Mouse (Mus musculus) T-helper 1 cell (primary cell): ENCODE results near the gene Gm21885.
"Not testable (repeated sequence)": the region's sequence is repeated elsewhere in the genome, so short reads cannot be mapped to it uniquely, and the experiment has no call there.

Experiments used
- in situ Hi-C: fragments of 300-600 bp; cut with MboI, MseI; formaldehyde crosslinking; loops from one replicate; pipeline ENCODE4 v1.15.1; 2025; ENCODE audit warnings: high pct_unique_total_duplicates

Gm21885 gene

DNA sequence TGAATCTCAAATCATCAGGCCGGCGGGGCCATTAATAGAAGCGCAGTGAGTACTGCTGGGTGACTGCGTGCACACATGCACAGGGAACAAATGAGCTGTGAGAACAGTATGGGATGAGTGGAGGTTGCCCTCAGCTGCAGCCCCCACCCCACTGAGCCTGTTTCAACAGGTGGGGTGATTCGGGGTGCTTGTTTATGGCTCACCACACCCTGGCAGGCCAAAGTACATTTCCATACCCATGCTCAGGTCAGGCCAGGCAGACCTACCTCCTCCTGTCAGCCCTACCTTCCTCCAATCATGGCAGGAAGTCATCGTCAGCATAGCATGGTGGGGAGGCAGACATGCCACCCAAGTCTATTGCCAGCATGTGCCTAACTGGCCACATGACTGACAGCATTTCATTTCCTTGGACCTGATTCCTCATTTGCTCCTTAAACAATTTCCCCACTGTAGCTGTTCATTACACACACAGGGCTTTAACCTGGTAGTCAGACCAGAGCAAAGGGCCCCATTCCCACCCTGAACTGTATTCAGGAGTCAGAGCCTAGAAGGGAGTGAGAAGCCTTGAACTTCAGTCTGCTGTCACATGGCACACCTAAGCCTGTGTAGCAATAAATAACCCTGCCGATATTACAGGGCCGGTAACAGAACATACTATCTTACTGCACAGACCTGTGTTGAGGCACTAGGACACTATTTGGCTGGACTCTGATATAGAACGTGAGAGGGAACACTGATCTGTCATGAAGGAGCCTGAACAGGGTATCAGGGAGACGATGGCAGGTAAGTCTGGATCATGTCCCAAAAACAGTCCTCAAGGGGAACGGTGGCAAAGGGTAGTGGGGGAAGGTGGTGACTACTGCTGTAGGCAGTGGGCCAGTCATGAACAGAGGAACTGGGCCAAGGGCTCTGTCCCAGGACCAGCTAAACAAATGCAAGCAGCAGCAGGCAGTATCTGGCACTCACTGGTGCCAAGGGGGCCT lies at the start of gene Gm21885:
Gm21885 (plus strand) TSS at position 675 of the 983 bp plus-strand sequence.
- in situ Hi-C loops: no loop called here

DNA sequence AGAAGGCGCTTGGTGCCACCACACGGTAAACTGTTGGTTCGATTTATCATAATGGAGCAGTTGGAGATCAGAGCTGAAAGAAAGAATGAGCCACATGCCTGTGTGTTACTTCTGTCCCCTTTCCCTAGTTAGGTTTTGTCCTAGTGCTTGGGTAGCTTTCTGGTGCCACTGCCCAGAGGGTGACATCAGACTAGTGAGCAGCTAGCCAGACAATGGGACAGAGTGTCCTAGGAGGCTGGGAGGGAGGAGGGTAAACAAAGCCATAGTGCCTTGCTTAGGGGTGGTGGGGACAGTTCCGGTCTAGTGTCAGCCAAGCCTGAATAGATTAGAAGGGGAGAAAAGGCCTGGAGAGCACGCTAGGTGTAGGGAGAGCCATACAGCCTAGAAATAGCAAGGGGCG lies 48.3 kb upstream of the Gm21885 start:
- in situ Hi-C loops: no loop called here

DNA sequence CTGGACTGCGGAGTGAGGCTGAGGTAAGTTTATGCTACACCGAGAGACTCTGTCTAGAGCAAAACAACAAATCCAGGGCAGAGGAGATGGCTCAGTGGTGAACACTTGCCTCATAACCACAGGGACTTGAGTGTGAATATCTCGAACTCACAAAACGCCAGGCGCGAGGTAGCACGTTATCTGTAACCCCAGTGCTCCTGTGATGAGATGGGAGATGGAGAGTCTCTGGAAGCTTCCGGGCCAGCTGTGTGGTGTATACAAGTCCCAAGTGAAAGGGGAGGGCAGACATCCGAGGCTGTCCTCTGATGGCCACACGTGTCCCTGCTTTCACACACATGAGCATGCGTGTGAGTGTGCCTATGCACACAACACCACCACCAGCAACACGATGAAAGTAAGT lies 47.3 kb upstream of the Gm21885 start:
- in situ Hi-C loops: no loop called here

DNA sequence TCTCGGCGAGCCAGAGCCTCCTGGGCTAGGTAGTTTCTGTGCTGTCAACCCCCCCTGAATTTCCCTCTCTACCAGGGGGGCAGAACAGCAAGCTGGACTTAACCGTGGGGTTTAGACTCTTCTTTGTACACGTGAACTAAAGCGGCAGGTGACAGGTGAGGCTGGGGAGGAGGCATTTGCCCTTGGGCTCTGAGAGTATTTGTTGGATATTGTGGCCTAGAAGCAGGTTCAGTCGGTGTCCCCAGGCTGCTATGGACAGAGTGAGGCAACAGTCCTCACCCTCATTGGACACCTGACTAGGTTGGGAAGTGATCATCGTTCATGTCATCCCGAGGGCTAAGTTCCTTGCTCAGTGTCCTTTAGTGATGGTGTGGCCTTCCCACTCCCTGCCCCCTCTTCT lies 46.8 kb upstream of the Gm21885 start:
- in situ Hi-C loops: loop anchor here (5.0 kb wide), 1 partner anchor 37 kb away; no protein-coding TSS in a partner anchor

DNA sequence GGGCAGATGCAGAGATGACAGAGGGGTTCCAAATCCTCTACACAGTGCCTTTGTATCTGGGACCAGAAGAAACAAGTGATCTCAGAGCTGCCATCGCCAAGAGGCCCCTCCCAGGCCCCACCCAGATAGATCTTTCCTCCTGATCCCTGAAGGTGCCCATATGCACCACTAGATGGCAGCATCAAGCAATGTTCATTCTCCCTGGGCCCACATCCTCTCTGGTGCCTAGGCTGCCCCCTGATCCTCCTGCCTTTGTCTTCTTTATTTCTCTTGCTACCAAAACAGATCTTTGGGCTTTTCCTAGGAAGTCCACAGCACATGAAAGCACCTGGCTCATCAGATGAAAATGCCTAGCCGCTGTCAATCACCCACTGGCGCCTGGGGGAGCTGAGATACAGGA lies 45.6 kb upstream of the Gm21885 start:
- in situ Hi-C loops: loop anchor here (5.0 kb wide), 1 partner anchor 36 kb away; no protein-coding TSS in a partner anchor

DNA sequence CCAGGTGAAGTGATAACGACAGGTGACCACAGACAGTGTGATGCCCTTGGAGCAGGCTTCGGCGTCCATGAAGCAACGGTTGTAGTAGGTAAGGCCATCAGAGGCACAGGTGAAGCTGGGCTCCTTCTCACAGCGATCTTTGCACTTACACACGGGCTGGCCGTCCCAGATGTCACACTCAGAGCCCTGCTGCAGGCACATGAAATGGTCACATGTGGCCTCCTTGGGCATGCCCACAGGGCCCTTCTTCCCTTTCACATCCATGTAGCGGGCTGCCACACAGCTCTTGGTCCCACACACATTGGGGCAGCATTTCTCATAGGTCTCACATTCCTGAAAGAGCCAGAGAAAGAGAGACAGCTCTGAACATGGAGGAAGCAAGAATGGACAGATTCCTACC lies 42.9 kb upstream of the Gm21885 start:
- in situ Hi-C loops: loop anchor here (5.0 kb wide), 1 partner anchor 34 kb away; no protein-coding TSS in a partner anchor

DNA sequence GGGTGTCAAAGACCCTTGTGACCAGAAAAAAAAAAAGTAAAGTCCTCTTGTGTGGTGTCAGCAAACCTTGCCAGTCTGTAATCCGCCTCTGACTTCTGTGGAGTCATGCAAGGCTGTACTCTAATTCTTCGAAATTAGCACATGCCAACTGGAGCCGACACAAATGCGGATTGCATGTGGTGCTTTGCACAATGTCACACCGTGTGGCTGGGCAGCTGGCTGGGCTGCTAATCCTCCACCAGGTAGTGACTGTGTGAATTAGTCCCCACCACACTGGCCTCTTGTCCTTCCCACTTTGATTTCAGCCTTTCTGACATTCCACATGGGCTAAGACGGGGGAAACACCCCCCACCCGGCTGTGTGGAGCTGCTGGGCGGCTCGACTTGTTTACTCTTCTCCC lies 42.0 kb upstream of the Gm21885 start:
- in situ Hi-C loops: loop anchor here (5.0 kb wide), 1 partner anchor 33 kb away; no protein-coding TSS in a partner anchor

DNA sequence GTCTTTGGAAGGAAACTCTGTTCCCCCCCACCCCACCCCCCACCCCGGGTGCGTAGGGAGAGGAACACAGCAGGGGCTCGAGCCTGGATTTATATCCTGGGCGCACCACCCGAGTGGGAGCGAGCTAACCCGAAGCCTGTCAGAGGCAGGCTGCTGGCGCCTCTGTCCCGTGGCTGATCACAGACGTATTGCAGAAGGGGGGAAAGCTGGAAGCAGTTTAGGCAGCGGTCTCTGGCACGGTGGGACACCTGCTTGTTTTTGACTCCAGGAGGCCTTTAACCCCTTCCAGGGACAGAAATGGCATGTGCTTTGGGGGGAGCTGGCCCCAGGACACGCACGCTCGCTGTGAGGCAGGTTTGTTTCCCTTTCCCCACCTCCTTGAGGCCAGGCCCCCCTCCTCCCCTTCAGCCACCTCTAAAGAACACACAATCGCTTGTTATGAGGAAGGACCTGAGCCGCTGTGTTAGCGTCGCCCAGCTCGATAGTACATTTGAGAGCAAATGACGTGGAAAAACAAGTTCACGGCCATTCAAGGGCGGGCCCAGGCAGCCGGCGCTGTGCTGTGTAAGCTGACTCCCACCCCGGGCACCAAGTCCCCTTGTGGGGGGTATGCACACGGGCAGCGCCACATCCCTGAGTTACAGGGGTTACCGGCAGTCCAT lies 38.8 kb upstream of the Gm21885 start:
- in situ Hi-C loops: no loop called here

DNA sequence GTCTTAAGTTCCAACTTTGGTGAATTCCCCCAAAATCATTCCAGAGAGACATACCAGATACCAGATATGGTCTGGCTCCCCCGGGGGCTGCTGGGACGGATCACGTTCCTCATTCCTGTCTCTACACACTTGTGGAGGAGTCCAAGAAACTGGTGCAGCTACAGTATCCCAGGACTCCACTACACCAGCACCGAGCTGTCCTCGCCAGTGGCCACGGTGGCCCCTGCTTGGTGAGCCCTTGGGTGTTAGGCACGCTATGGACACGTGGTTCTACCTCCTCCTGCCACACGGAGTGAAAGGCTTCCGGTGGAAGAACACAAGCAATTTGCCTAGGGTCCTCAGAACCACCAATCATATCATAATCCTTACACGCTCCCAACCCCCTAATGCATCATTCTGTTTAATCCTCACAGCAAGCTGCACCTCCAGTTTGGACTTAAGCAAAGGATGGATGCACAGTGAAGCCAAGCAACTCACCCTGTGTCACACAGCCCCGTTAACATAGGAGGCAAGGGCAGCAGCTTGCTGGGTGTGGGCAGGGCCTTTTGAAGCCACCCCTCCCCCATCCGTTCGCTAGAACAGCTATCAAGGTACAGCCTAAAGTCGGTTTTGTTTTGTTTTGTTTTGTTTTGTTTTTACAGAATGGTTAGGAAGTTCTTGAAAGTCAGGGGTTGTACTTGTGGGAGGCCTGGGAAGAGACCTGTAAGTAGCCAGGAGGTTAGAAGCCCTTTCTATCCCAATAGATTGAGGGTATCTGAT lies 38.1 kb upstream of the Gm21885 start:
- in situ Hi-C loops: no loop called here

DNA sequence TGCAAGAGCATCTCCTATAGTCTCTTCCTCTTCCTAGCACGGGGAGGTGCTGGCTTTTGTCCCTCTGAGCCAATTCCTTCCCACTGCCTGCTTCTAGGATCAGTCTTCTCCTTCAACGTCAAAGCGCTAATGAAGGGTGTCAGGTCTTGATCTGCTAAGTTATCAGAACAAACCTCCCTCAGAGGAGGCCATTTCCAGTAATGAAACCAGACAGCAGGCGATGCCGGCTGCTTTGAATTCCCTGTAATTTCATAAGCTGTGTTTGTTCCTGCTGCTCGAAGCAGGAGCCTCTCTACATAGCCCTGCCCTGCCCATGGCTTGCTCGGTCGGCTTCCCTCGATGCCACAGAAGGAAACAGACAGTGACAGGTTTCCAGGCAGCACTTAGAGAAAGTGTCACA lies 37.3 kb upstream of the Gm21885 start:
- in situ Hi-C loops: no loop called here

DNA sequence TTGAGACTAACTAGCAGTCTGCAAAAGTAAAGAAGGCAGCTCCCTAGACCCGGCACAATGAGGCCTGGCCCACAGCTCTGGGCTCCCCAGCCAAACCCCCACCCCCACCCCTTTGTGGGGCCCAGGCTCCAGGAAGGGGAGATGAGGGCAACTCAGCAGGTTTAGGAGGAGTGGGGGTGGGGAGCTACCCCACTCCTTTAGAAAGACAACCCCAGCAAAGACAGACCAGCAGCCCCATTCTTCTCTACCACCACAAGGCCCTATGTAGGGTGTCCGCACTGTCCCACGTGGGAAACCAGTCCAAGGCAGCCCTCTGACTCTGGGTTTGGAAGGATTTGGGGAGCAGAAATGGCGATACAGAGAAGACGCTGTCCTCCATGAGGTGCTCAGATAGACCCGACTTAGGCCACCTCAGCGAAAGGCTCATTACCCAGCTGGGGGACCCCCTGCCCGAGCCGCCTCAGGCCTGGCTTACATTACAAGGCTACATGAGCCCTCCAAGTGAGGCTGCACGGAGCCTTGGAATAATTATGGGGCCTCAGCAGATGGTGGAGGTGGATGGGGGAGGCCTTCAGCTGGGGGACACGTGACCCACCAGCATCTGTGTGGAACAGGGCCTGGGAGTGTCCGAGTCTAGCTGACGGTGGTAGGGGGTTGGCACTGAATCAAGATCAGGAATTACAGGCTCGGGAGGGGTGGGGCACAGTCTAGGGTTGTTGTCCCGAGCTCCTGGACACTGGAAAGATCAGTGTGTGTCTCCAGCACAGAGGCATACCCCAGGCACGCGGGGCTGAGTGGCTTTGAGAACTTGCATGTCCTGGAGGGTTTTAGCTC lies 35.5 kb upstream of the Gm21885 start, which contains the start of gene Wfikkn2:
Wfikkn2 (minus strand) TSS at position 51 of the 834 bp plus-strand sequence.
- in situ Hi-C loops: no loop called here

DNA sequence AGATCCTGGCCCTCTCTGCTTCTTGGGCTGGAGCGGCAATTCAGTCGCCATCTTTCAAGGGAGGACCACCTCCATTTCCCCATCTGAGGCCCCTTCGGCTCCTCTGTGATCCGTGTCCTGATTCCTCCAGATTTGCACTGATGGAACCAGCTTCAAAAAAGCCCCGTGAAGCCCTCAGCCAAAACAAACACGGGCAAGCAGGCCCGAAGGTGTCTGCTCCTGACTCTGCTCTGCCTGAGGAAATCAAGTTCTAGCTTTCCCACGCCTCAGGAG lies 34.9 kb upstream of the Gm21885 start:
- in situ Hi-C loops: no loop called here

DNA sequence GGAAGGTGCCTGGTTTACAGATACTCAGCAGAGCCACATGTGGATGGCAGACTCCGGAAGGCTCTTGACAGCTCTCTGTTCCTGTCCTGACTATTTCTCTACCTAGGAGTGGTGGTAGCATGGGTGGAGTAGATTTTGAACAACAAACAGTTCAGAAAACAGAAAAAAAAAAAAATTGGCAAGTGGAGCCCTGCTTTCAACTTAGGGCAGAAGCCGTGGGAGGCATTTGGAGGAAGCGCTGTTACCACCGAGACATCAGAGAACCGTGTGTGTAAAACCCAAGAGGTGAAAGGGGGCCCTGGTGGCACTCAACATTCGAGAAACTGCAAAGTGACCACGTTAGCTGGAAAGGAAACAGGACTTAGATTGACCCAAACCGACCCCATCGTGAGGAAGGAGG lies 28.5 kb upstream of the Gm21885 start:
- in situ Hi-C loops: no loop called here

DNA sequence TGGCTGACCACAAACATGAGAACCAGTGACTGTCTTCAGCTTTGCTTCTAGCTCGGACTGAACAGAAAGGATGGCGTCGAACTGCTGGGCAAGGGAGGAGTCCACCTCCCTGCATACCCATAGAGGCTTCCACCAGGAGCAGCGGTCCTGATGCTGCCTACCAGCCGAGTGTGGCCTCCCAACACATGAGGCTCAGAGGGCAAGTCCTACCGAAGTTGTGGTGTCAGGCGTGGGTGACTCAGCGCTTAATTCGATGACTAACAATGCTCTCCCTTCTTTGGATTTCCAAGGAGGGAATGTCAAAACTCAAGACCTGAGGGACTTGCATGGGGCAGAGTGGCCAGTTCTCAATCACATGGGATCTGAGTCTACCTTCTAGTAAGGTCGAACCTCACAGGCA lies 28.0 kb upstream of the Gm21885 start:
- in situ Hi-C loops: no loop called here

DNA sequence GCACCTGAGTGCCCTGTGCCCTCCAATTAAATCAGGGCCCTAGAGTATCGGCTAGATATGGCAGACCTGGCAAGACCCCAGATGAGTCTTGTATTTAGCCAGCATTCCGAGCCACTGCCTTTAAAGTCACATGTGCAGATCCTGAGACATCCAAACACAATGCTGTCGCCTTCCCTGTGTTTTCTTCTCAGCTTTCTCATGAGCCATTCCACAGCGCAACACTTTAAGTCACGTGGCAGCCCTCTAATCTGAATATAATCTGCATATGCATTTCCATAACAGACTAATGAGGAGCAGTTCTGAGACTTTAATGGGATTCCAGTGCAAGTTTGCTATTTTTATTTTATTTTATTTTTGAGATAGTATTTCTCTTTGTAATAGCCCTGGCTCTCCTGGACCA lies 25.9 kb upstream of the Gm21885 start:
- in situ Hi-C loops: no loop called here

DNA sequence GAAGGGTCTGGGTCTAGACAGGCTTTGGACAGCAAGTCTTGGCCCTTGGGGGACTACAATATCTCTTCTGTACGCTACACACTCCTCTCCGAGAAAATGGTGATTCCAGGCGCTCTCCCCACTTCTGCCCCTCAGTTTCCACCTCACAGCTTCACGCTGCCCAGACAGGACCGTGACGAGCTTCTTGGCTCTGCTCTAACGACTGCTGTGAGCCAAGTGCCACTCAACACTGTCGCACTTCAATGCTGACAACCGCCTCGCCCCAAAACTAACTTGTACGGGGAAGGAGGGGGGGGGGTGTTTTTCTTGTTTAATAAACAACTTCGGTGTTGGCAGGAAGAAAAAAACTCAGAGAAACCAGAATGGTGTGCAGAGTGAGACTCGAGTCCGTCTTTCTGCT lies 23.7 kb upstream of the Gm21885 start:
- in situ Hi-C loops: no loop called here

DNA sequence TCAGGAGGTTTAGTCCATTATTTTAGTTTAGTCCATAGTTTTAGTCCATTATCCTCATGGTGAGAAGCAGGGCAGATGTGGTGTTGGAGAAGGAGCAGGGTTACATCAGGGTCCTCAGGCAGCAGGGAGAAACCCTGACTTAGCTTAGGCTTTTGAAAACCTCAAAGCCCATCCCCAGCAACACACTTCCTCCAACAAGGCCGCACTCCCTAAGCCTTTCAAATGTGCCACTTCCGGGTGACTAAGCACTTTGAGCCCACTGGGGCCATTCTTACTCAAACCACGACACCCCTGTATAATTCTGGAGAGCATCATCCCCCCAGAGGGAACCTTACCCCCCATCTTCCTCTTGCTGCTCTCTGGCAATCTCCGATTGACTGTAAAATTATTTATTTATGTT lies 21.9 kb upstream of the Gm21885 start:
- in situ Hi-C loops: no loop called here

DNA sequence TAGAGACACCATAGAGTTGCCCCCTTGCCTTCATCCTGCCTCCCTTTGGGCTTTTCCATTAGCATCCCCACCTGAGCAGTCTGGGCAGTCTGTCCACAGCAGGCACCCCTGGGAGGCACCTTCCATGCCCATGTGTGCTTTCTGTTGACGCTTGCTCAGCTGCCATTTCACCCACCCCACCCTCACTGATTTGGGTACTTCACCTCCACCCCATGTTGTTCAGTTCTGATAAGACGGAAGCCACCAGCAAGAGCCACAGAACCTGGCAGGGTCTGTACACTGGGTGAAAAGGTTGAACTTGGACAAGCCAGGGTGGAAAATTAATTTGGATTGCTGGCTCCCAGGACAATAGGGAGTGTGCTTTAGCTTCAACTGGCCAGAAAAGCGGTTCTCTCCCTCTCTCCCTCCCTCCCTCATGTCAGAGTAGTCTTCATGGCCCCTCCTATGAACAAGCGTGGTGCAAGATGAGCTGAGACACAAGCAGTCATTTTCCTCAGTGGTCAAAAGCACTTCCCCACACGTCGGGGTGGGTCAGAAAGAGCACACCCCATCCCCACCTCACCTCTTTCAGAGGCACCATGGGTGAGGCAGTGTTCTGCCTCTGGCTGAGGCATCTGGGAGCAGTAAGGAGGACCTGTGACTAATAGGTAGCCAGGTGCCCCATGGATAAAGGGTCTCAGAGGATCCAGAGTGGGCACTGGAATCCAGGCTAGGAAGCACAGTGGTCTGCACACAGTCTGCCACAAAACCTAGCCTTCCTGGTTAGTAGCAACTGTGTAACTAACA lies 19.9 kb upstream of the Gm21885 start:
- in situ Hi-C loops: no loop called here

DNA sequence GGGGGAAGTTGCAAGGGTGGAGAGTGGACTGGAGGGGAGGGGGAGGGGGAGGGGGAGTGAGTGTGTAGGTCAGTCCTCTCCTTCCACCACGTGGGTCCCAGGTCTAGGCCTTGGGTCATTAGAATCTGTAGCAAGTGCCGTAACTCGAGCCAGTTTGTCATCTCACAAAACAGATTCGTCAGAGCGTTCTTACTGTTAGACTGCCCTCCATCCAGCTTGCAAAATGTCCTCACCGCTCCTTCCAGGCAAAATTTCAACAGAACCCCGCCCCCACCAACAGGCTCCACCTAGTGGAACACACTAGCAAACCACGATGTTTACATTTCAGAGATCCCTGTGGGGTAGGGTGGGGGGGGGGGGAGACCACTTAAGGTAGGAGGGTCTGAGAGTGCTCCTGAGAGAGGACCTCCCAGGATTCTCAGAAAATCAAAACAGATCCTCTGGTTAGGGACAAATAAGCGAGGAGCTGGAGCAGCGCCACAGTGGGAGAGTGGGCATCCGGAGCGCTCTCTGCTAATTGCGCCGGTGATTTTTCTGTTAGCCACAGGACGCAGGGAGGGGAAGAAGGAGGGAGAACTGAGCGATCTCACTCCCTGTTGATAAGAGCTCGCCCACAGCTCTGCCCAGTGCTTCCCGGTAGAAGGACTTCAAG lies 16.4 kb upstream of the Gm21885 start:
- in situ Hi-C loops: no loop called here

DNA sequence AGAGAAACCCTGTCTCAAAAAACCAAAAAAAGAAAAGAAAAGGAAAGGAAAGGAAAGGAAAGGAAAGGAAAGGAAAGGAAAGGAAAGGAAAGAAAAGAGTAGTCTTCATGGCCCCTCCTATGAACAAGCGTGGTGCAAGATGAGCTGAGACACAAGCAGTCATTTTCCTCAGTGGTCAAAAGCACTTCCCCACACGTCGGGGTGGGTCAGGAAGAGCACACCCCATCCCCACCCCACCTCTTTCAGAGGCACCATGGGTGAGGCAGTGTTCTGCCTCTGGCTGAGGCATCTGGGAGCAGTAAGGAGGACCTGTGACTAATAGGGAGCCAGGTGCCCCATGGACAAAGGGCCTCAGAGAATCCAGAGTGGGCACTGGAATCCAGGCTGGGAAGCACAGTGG lies 15.5 kb upstream of the Gm21885 start:
- in situ Hi-C loops: not testable (repeated sequence)
